Mouse (Mus musculus) erythroblast, embryonic 14.5 days (primary cell): Measurements from ENCODE around the gene Olfr1056.

ENCODE experiments used
- GATA1 ChIP-seq: IDR thresholded peaks from 2 replicates; pipeline ENCODE4 v1.6.1; 2012; ENCODE audit warnings: low read length, inconsistent platforms, mixed read lengths
- TAL1 ChIP-seq: IDR thresholded peaks from 3 replicates; pipeline ENCODE4 v1.6.1; 2012; ENCODE audit warnings: low read length, inconsistent platforms, mixed read lengths

DNA sequence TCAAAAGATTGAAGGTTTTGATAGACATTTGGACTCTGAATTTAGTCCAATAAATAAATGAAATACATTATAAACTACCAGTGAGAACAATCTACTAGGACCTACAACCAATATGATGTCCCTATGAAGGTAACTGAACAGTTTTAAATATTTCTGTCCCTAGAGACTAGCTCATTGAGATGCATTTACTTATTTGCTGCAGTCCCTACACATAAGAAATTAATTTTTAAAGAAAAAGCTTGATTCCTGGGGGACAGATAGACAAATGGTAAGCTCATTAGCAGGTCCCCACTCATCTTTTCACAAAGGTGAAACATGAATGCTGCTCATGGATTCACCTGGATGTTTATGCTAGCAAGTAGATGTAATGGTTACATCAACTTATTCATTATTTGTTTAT, 16.0 kb upstream of the Olfr1056 start, which contains the start of gene Olfr1057:
- TF ChIP-seq TAL1 (no peak), GATA1 (no peak)
